Mouse (Mus musculus) gastrocnemius, postnatal 25 days (tissue): ENCODE data around the gene Tmco5. TPM values are rescaled to one million over a fixed set of nuclear protein-coding genes. Genes with fewer than 3 reads are reported as not detected.
"Not testable (repeated sequence)": the region's sequence is repeated elsewhere in the genome, so short reads cannot be mapped to it uniquely, and the experiment has no call there.

Experiments
- DNase-seq: peaks from one replicate; pipeline ENCODE4 v3.0.0; 2022
- total RNA-seq, 2 experiments: library from RNA; stranded (reverse); gene quantifications; 1 replicate in 1 of 2; 2 replicates in 1 of 2; pipeline ENCODE4 v1.2.3; 2021

Tmco5 gene
- total RNA-seq, 2 experiments from 2014 or later = not detected

GRCm38 (mm10) chr2:116922580-116923500 is 44.3 kb downstream of the Tmco5 start:
- no peak for DNase-seq

- DNase-seq = no peak
Observed at GRCm38 (mm10) chr2:116923684-116924083, 45.2 kb downstream of the Tmco5 start.

- DNase-seq = no peak
Observed at GRCm38 (mm10) chr2:116924292-116924691, 45.8 kb downstream of the Tmco5 start.

DNA sequence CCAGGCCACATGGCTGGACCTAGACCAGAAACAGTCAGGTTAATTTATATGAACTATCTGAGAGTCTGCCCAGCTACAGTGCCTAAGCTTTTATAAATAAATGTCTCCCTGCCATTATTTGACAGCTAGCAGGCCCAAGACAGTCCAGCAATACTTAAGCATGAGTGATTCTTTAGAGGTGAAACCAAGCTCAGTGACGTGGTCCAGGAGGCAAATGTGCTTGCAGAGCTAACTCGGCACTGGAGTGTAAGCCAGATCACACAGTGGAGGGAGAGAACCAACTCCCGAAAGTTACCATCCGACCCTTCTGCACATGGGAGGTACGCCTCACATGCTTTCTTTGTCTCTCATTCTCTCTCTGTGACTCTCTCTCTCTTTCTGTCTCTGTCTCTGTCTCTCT is 46.7 kb downstream of the Tmco5 start:
- no peak for DNase-seq

- peak; percentile 16 for DNase-seq
Observed at GRCm38 (mm10) chr2:116932218-116932617, 53.7 kb downstream of the Tmco5 start.

- DNase-seq = not testable (repeated sequence)
Observed at GRCm38 (mm10) chr2:116934236-116934635, 55.7 kb downstream of the Tmco5 start.

- no peak for DNase-seq
Observed at GRCm38 (mm10) chr2:116934776-116935175, 56.3 kb downstream of the Tmco5 start.

DNA sequence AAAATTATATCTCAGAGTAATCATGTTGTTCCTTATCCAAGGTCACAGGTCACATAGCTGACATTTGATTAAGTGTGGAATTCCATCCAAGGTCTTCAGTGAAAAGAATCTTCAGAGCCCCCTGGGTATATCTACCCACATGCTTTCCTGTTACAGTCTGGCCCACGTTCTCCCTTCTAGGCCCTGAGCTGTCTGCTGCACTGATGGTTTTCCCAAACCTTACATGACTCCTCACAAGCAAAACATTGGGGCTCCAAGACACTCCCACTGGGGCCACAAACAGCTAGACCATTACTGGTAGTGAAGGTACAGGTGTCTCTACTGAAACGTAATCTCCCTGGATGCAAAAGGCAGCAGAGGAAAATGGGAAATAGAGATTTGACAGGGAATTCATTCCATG is 57.9 kb downstream of the Tmco5 start:
- no peak for DNase-seq

DNA sequence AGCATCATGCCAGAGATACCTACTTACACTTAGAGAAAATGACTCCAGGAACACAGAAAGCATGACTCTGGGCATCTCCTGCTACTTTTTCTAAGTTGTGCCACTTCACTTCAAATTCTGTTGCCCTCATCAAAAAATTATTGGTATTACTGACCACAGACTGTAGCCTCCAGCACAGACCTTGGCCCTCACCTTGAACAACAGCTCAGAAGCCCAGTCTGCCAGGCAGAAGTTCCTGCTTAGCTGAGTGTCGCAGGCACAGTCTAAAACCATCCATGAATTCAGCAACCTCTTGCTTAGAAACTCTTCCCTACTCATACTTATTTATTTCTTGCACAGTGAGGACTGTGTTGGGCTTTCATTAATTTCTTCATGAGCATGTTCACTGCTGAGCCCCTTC is 58.7 kb downstream of the Tmco5 start:
- DNase-seq = no peak

- DNase-seq = no peak
Observed at GRCm38 (mm10) chr2:116941816-116942215, 63.3 kb downstream of the Tmco5 start.

Other genes with a start within 250 kb of the Tmco5 start
- gene Spred1, start 242.7 kb downstream of the Tmco5 start, total RNA-seq = 1 to 10 TPM; 8.3 to 9.0 TPM